Mouse (Mus musculus) midbrain, embryonic 13.5 days (tissue): Measurements from ENCODE around the gene Tspan5. TPM values are rescaled to one million over a fixed set of nuclear protein-coding genes. Genes with fewer than 3 reads are reported as not detected.
A peak's percentile ranks its signal among the peaks of the same experiment; 100 is the strongest.

Experiments
- ATAC-seq: fragments of 200-750 bp; cut with Nextera tagmentation; 2 replicates; pipeline ENCODE4 v1.8.0; 2017; ENCODE audit warnings: mild to moderate bottlenecking, moderate TSS enrichment, moderate library complexity
- H3K27ac ChIP-seq: fragments of 300-500 bp; sonication (generic); 2 replicates; pipeline ENCODE4 v1.5.1; 2015; ENCODE audit warnings: inconsistent platforms, mild to moderate bottlenecking, moderate library complexity
- H3K27me3 ChIP-seq: fragments of 300-500 bp; sonication (generic); 2 replicates; pipeline ENCODE4 v1.6.1; 2015; ENCODE audit warnings: mild to moderate bottlenecking, inconsistent platforms
- H3K36me3 ChIP-seq: fragments of 300-500 bp; sonication (generic); 2 replicates; pipeline ENCODE4 v1.6.1; 2015; ENCODE audit warnings: mild to moderate bottlenecking, inconsistent platforms
- H3K4me1 ChIP-seq: fragments of 300-500 bp; sonication (generic); replicated peaks from 2 replicates; pipeline ENCODE4 v1.6.1; 2015; ENCODE audit warnings: inconsistent platforms
- H3K4me2 ChIP-seq: fragments of 300-500 bp; sonication (generic); replicated peaks from 2 replicates; pipeline ENCODE4 v1.6.1; 2015; ENCODE audit warnings: moderate library complexity, mild to moderate bottlenecking, inconsistent platforms
- H3K4me3 ChIP-seq: fragments of 300-500 bp; sonication (generic); replicated peaks from 2 replicates; pipeline ENCODE4 v1.5.1; 2015; ENCODE audit warnings: mild to moderate bottlenecking, inconsistent platforms
- H3K9ac ChIP-seq: fragments of 300-500 bp; sonication (generic); replicated peaks from 2 replicates; pipeline ENCODE4 v1.6.1; 2015; ENCODE audit warnings: mild to moderate bottlenecking, inconsistent platforms
- H3K9me3 ChIP-seq: fragments of 300-500 bp; sonication (generic); 2 replicates; pipeline ENCODE4 v1.6.1; 2016; ENCODE audit warnings: mild to moderate bottlenecking, inconsistent platforms
- WGBS: fragments of 180-500 bp; shearing (Covaris S2); methylation state at CpG from one replicate; pipeline ENCODE4 v1.1.7; 2015; 5-methylcytosine and 5-hydroxymethylcytosine counted together
- polyA plus RNA-seq: library from polyadenylated mRNA; unstranded; fragments of >200 nt; fragmentation: Nextera tagmentation; extraction: Ambion mirVana; gene quantifications from 2 replicates; pipeline ENCODE4 v1.2.1, GENCODE M21; 2015

The Tspan5 gene
- polyA plus RNA-seq, 1 experiment from 2014 or later: 79.1 TPM

GRCm38 (mm10) chr3:138745091-138745490 lies 3.1 kb downstream of the Tspan5 start:
- no peak for ATAC-seq

GRCm38 (mm10) chr3:138745596-138745995 lies 3.6 kb downstream of the Tspan5 start:
- Histone ChIP-seq H3K27ac (no peak overlapping the region), H3K9me3 (no peaks in the 10 kb centered on the region), H3K9ac (no peak overlapping the region), H3K36me3 (no peaks in the 10 kb centered on the region), H3K4me3 (no peak overlapping the region), H3K4me1 (peaks cover 52% of the 10 kb centered on the region), H3K4me2 (peak overlapping the region; percentile 7; the same call in 1 of the 2 replicates), H3K27me3 (peaks cover 7% of the 10 kb centered on the region; the same call in 1 of the 2 replicates)
- ATAC-seq: no peak
- 87% methylated on average over 4 of the region's 4 CpGs for WGBS

More at GRCm38 (mm10) chr3:138745091-138745490, 3.1 kb downstream of the Tspan5 start:
- H3K4me2 ChIP-seq: peak overlapping the region; percentile 78
- 0 out of 2 replicates have a peak overlapping the region, but pooled peaks have one; percentile 15 for H3K9ac ChIP-seq
- H3K36me3 ChIP-seq: no peaks in the 10 kb centered on the region
- no peak overlapping the region for H3K27ac ChIP-seq
- peaks cover 47% of the 10 kb centered on the region for H3K4me1 ChIP-seq
- no peaks in the 10 kb centered on the region for H3K9me3 ChIP-seq
- peak overlapping the region; percentile 89 for H3K4me3 ChIP-seq
- 71% methylated on average over 11 of the region's 11 CpGs for WGBS
- H3K27me3 ChIP-seq: peaks cover 8% of the 10 kb centered on the region; the same call in 1 of the 2 replicates

- no peak for ATAC-seq
- Histone ChIP-seq H3K9ac (no peak overlapping the region), H3K27ac (no peak overlapping the region), H3K4me1 (peaks cover 51% of the 10 kb centered on the region), H3K4me3 (no peak overlapping the region), H3K27me3 (no peaks in the 10 kb centered on the region), H3K36me3 (no peaks in the 10 kb centered on the region), H3K4me2 (no peak overlapping the region), H3K9me3 (no peaks in the 10 kb centered on the region)
- WGBS: 92% methylated on average over 8 of the region's 8 CpGs
Measured at GRCm38 (mm10) chr3:138746556-138746955, 4.6 kb downstream of the Tspan5 start.

GRCm38 (mm10) chr3:138747035-138747434 lies 5.0 kb downstream of the Tspan5 start:
- Histone ChIP-seq H3K4me2 (no peak overlapping the region), H3K27me3 (no peaks in the 10 kb centered on the region), H3K9ac (no peak overlapping the region), H3K36me3 (no peaks in the 10 kb centered on the region), H3K9me3 (no peaks in the 10 kb centered on the region), H3K27ac (no peak overlapping the region), H3K4me1 (peaks cover 50% of the 10 kb centered on the region), H3K4me3 (no peak overlapping the region)
- WGBS: 97% methylated on average over 5 of the region's 5 CpGs
- ATAC-seq: no peak

GRCm38 (mm10) chr3:138747985-138748384 lies 6.0 kb downstream of the Tspan5 start:
- Histone ChIP-seq H3K9ac (no peak overlapping the region), H3K4me1 (peaks cover 56% of the 10 kb centered on the region), H3K4me2 (no peak overlapping the region), H3K4me3 (no peak overlapping the region), H3K36me3 (no peaks in the 10 kb centered on the region), H3K27ac (no peak overlapping the region), H3K27me3 (no peaks in the 10 kb centered on the region), H3K9me3 (no peaks in the 10 kb centered on the region)
- 91% methylated on average over 5 of the region's 5 CpGs for WGBS
- no peak for ATAC-seq

- Histone ChIP-seq H3K27ac (no peak overlapping the region), H3K4me3 (no peak overlapping the region), H3K4me2 (no peak overlapping the region), H3K36me3 (no peaks in the 10 kb centered on the region), H3K4me1 (peaks cover 61% of the 10 kb centered on the region), H3K9ac (no peak overlapping the region), H3K9me3 (no peaks in the 10 kb centered on the region), H3K27me3 (no peaks in the 10 kb centered on the region)
- WGBS: 92% methylated on average over 9 of the region's 9 CpGs
- ATAC-seq: no peak
Measured at GRCm38 (mm10) chr3:138749645-138750044, 7.7 kb downstream of the Tspan5 start.

- ATAC-seq: no peak
- Histone ChIP-seq H3K27me3 (no peaks in the 10 kb centered on the region), H3K9me3 (no peaks in the 10 kb centered on the region), H3K4me2 (no peak overlapping the region), H3K9ac (no peak overlapping the region), H3K4me3 (no peak overlapping the region), H3K4me1 (peaks cover 44% of the 10 kb centered on the region), H3K27ac (no peak overlapping the region), H3K36me3 (no peaks in the 10 kb centered on the region)
- 80% methylated on average over 5 of the region's 5 CpGs for WGBS
Measured at GRCm38 (mm10) chr3:138751328-138751727, 9.3 kb downstream of the Tspan5 start.

- Histone ChIP-seq H3K4me3 (no peak overlapping the region), H3K36me3 (no peaks in the 10 kb centered on the region), H3K27me3 (no peaks in the 10 kb centered on the region), H3K9ac (no peak overlapping the region), H3K9me3 (no peaks in the 10 kb centered on the region), H3K4me1 (peaks cover 38% of the 10 kb centered on the region), H3K4me2 (no peak overlapping the region), H3K27ac (no peak overlapping the region)
- ATAC-seq: no peak
- WGBS: 82% methylated on average over 5 of the region's 5 CpGs
Measured at GRCm38 (mm10) chr3:138752056-138752455, 10.1 kb downstream of the Tspan5 start.

- H3K36me3 ChIP-seq: no peaks in the 10 kb centered on the region
- H3K4me2 ChIP-seq: no peak overlapping the region
- no peak for ATAC-seq
- WGBS: 73% methylated on average over 3 of the region's 3 CpGs
- H3K27ac ChIP-seq: no peak overlapping the region
- H3K4me1 ChIP-seq: peaks cover 38% of the 10 kb centered on the region
- H3K9me3 ChIP-seq: no peaks in the 10 kb centered on the region
- no peak overlapping the region for H3K4me3 ChIP-seq
- H3K9ac ChIP-seq: no peak overlapping the region
- no peaks in the 10 kb centered on the region for H3K27me3 ChIP-seq
Measured at GRCm38 (mm10) chr3:138752769-138753168, 10.8 kb downstream of the Tspan5 start.

GRCm38 (mm10) chr3:138753182-138753885 lies 11.3 kb downstream of the Tspan5 start:
- Histone ChIP-seq H3K4me1 (peaks cover 38% of the 10 kb centered on the region), H3K9ac (no peak overlapping the region), H3K27me3 (no peaks in the 10 kb centered on the region), H3K27ac (no peak overlapping the region), H3K4me3 (no peak overlapping the region), H3K9me3 (no peaks in the 10 kb centered on the region), H3K4me2 (no peak overlapping the region), H3K36me3 (no peaks in the 10 kb centered on the region)
- WGBS: 37% methylated on average over 12 of the region's 12 CpGs
- ATAC-seq: 0 out of 2 replicates have a peak, but pooled peaks have one; percentile 34

- Histone ChIP-seq H3K27me3 (no peaks in the 10 kb centered on the region), H3K4me2 (no peak overlapping the region), H3K4me1 (peaks cover 45% of the 10 kb centered on the region), H3K9me3 (no peaks in the 10 kb centered on the region), H3K27ac (no peak overlapping the region), H3K36me3 (no peaks in the 10 kb centered on the region), H3K4me3 (no peak overlapping the region), H3K9ac (no peak overlapping the region)
- 64% methylated on average over 5 of the region's 5 CpGs for WGBS
- ATAC-seq: 0 out of 2 replicates have a peak, but pooled peaks have one; percentile 28
Measured at GRCm38 (mm10) chr3:138754328-138754727, 12.3 kb downstream of the Tspan5 start.

GRCm38 (mm10) chr3:138757283-138757682 lies 15.3 kb downstream of the Tspan5 start:
- 97% methylated on average over 2 of the region's 2 CpGs for WGBS
- Histone ChIP-seq H3K4me3 (no peak overlapping the region), H3K9me3 (no peaks in the 10 kb centered on the region), H3K4me1 (peaks cover 48% of the 10 kb centered on the region), H3K27ac (no peak overlapping the region), H3K27me3 (no peaks in the 10 kb centered on the region), H3K36me3 (no peaks in the 10 kb centered on the region), H3K4me2 (no peak overlapping the region), H3K9ac (no peak overlapping the region)
- no peak for ATAC-seq
